Mouse (Mus musculus) fibroblast of lung, adult 2 months (primary cell): ENCODE measurements around the gene Zcchc14.

Experiments used
- DNase-seq: peaks from one replicate; pipeline ENCODE4 v3.0.0-alpha.2; 2011; ENCODE audit warnings: low read depth

Gene Zcchc14

DNA sequence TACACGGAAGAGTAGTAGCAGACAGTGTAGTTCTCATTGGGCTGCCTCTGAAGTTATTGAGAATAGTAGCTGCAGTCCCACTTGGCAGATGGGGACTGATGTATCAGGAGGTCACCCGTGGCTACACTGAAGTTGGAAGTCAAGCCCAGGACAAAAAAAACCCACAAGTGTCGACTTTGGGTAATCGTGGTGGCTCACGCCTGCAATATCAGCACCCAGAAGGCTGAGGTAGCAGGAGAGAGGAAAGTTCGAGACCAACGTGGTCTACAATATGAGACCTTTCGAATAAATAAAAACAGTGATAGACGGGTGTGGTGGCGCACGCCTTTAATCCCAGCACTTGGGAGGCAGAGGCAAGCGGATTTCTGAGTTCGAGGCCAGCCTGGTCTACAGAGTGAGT is 68.0 kb downstream of the Zcchc14 start:
- DNase-seq: no peak

DNA sequence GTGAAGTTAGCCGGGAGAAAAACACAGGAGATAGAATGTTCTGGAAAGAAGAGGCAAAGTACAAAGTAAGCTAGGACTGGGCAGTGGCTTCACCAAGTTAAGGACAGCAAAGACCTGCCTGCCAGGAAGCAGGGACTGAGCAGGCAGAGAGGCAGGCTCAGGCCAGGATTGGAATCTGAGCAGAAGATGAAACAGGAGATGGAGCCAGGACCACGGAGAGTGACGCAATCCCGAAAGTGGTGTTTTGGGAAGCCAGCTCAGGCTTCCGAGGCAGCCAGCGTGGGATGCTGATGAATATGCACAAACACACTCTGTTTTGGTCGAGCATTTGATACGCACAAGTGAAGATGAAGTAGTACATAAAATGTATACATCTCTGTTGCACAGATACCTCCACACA is 69.0 kb downstream of the Zcchc14 start:
- peak; percentile 63 for DNase-seq

DNA sequence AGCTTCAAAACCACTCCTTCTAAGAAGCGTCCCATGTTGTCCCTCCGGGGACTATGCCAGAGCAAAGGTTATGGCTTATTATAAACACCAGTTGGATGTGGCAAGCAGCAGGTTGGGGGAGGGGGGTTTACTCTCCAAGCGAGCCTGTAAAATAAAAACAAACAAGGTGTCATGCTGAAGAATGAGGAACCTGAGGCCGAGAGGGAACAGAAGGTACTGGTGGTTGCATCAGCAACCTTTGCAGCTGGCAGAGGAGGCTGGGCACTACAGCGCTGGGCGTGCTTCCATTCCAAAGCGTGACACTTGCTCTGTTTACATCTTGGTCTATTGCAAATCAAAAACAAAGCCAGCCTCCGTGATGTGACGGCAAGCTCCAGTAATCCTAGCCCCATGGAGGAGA is 72.2 kb downstream of the Zcchc14 start:
- no peak for DNase-seq

DNA sequence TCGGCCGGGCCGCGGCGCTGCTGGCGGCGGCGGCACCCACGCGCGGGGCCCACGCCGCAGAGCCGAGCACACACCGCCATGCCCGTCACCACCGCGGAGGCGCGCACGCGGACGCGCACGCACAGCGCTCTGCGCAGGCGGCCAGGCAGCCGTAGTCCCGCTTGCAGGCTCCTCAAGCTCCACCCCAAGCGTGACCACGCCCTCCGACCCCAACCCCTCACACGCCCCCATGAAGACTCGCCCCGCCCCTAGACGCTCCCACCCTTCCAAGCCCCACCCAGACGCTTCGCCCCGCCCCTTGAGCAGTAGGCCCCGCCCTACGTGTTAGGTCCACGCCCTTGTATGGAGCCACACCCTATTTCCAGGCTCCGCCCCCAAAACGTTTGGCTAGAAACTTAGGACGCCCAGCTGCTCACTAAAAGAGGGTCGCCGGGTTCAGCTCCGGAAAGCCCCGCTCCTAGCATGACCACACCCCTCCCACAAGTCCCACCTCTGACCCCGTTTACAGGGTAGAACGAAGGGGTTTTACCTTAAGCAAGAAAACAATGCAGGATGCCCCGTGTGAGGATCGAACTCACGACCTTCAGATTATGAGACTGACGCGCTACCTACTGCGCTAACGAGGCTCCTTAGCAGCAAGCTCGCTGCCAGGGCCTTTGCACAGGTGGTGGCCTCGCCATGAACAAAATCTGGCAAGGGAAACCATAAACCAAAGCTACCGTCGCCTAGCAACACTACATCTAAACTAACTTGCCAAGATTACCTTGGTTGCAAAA is 73.8 kb downstream of the Zcchc14 start, which contains the start of gene Fbxo31:
Gene Fbxo31, minus strand, starts transcription at position 131 of the 776 bp plus-strand sequence.
- peak; percentile 77 for DNase-seq

DNA sequence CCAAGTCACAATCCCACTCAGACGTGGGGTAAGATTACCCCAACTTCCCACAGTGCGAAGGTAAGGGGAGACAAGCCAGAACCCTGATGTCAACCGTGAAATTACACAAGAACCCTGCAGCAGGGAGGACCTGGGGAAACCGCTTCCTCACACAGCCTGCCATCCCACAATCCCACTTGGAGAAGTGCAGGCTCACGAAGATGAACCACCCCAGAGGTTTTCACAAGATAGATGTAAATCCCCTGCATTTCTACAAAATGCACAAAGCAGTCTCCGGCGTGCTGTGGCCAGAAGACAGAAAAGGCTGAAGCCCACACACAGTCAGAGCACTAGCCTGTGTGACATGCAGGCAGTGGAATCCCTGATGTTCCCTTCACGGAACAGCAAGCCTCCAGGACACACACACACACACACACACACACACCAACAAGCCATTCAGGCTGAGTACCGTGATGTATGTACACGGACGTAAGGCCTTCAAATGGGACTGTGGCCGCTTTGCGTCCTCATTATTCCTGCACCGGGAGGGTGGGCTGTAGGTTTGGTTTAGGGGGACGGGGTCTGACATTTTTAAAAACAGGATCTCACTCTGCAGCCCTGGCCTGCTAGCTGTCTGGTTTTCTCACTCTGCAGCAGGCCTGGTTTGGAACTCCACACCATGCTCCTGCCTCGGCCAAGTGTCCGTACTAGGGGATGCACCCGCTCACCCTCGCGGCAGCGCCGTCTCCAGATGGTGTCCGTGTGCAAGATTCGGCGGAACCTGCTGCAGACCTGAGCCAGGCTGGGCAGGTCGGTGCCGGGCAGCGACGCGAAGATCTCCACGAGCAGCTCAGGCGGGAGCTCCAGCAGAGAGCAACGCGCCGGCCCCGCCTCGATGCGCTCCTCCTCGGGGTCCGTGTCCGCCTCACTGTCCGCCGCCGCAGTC is 74.7 kb downstream of the Zcchc14 start:
- no peak for DNase-seq

DNA sequence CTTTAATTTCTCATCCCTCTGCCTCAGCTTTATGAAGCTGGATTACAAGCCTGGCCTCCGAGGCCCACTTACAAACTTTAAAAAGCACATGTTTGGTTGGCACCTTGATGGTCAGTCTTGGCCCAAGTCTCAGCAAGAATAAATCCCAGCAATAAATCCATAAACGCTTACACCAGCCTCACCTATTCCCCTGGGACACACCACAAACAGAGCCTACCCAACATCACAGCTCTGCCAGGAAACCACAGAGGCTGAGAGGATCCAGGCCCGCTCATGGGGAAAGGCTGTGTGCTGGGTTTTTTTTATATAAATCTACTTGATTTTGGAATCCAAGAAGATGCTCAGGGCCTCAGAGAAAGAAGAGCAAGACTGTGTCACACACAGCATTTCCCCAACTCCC is 77.0 kb downstream of the Zcchc14 start:
- DNase-seq: no peak

DNA sequence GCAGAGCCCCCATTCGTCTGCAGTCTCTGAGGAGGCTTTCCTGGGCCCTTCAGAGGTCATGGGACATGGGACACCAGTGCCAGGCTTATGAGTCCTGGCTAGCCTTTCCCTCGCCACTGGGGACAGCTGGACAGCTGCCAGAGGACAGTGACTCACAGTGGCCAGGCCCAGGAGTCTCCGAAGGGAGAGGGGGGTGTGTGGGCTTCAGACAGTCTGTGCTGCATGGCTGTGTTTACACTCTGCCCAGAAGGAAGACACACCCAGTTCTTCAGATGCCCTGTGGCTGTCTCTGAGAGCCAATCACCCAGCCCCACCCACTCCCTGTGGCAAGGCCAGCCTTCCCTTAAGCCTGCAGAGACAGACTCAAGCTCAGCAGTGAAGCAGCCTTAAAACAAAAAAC is 79.4 kb downstream of the Zcchc14 start:
- peak; percentile 77 for DNase-seq

DNA sequence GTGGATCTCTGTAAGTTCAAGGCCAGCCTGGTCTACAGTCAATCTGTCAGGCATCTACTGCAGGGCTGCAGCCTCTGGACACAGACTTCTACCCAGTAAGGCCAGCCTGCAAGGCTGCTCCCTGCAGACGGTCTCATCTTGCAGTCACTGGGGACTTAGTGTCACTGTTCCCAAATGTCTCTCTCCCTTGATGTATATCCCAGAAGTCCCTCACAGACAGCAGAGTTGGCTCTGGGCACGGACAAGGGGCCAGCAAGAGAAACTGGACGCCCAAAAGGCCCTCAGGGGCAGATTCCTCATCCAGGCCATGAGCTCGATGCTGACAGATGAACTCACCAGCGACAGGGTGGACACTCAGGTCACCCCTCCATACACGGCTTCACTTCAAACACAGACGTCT is 80.6 kb downstream of the Zcchc14 start:
- no peak for DNase-seq

DNA sequence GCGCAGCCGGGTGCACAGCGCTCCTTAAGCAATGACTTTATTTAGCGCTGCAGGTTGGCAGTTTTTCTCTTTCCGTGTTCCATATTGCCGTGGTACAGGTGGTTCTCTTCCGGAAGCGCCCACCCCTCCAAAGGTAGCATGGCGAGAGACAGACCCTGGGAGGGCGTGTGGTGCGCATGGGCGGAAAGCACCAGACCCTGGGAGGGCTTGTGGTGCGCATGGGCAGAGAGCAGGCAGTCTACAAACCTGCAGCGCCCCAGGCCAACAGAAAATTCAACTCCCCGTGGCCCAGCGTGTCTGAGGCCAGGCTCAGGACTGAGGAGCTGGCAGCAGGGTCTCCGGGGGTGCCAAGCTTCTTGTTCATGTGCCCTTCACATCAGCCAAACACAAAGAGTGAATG is 81.9 kb downstream of the Zcchc14 start:
- DNase-seq: no peak

DNA sequence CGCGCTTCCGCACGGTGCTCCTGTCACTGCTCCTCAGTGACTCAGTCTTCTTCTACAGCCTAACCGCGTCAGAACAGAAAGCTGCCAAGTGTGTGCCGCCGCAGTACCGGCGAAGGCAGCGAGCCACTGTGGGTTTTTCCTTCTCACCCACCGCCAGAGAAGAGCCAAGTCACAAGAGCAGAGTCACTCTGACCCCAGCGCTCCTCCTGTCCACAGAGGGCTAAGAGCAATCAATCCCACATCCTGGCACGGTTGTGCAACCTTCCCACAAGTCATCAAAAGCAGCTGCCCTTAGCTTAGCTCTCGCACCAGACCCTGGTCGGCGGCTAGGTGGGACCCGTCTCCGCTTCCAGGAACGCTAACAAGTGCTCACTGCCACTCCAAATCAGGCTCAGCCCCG is 82.4 kb downstream of the Zcchc14 start:
- no peak for DNase-seq

DNA sequence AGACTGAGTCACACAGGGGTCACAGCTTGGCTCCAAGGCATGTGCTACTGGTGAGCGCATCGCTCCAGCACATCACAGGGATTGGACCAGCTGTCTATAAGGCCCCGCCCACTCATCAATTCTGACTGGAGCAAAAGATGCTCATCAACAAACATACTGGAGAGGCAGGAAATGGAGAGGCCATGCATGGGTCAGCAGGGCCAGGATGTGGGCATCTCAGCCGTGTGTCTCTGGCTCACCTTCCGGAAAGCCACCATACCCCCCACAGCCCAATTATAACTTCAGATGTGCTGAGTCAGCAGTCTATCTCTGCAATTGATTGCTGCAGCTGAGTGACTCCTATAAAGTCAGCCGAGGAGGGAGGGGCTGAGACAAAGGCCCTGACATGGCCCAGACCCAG is 84.4 kb downstream of the Zcchc14 start:
- no peak for DNase-seq

DNA sequence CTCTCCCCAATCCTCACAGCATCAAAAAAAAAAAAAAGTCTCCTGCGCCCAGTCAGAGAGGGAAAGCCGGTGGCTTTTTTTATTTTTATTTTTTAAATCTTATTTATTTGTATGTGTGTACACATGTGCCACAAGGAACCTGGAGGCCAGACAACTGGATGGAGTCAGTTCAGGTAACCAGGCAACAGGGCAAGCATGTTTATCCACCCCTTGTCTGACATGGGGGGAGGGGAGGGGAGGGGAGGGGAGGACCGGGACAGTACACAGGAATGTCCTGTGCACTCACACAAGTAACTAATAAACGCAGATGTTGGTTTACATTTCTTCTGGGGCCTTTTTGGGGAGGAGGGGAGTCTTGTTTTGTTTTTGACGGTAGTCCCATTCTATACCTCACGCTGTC is 89.0 kb downstream of the Zcchc14 start:
- DNase-seq: no peak

DNA sequence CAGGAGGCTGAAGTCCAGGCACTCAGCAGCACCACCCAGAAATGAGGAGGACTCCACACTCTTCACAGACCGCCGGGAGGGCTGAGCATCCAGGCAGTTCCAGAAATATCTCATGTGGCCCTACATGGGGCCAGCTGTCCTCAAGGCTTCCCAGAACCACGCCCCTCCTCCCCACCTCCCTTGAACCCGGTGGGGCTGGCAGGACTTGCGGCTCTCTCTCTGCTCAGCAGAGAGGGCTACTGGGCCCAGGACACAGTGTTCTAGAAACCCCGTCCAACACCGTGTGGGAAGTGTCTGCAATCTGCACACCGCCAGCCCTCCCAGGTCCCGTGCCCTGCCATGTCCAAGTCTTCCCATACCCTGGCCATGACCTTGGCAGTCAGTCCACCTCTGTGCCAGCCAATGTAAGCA is 89.8 kb downstream of the Zcchc14 start:
- DNase-seq: no peak

DNA sequence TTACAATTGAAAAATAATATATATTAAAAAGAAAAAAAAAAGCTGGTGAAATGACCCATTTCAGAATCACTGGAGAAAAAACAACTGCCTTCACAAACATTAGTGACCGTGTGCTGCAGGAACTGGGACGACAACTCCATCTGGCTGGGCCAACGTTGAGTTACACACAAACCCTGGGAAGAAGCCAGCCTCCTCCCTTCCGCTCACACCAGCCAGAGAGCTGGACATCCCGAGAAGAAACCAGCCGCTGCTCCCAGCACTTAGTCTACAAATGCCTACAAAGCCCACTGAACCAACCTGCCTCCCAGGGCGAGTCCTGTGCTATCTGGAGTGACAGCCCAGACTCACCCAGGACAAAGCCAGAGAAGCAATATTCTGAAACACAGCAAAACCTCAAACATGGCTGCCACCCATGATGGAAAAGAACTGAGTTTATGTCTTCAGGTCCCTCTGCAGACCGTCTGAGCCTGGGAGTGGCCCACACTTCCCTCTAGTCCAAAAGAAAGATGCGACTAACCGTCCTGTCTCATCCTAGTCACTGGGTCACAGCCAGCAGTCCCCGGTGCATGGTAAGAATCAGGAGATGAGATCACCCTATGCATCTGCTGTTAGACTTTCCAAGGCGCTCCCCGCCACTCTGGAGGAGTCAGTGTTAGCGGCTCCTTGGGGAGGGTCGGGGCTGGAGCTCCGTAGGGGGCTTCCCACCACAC is 90.9 kb downstream of the Zcchc14 start:
- DNase-seq: no peak

DNA sequence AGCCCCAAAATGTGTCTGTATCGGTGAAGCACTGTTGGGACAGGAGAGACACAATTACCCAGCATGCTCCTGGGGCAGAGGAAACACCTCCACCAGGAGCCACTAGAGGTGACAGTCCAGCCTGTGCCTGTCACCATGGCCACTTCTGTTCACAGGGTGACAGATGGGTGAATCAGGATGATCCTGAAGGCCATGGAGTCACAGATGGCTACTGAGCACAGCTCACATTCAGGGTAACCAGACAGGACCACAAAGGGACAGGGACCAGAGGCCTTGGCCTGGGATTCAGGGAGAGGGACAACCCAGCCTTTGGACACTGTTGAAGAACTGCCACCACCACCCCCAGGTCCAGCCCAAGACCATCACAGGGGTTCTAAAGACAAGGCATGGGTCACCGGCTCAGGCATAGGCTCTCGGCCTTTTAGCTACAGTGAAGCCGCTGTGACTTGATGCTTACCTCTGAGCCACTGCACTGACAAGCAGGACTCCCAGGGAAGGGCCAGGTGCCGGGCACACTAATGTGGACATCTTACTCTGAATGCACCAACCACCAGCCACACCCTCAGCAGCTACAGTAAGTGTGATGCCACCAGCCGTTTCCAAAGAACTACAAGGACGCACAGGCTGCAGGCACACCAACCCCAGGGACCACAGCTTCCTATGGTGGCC is 92.1 kb downstream of the Zcchc14 start:
- DNase-seq: no peak

DNA sequence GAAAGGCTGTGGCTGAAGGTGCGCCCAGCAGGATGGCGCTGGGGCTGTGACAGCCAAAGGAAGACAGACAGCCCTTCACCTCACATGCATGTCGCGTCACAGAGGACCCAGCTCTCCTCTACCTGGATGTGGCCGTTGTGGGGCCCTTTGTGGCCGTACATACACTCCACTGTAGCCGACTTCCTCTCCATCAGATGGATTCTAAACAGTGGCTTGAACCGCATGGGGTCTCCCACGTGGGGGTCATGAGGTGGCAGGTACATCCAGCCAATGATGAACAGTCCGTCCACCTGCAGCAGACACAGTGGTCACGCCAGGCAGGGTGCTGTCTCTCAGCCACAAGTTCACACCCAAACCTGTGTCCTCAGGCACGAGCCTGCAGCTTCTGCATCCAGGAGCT is 92.9 kb downstream of the Zcchc14 start:
- DNase-seq: no peak

DNA sequence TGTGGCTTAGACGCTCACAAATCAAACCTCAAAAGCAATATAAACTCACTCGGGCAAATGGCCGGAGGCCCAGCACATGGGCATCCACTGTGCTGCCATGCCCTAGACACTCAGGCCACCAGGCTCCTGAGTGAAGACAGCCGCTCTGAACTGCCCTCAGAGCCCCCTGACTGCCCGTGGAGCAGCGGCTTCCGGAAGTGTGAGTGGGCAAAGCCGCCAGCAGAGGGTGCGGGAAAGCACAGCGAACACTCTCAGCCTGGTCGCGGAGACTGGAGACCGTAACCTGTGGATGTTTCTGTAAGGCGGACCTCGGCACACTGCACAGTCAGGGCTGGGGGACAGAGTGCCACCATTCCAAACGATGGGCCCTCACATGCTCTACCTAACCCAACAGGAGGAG is 94.2 kb downstream of the Zcchc14 start:
- DNase-seq: no peak

DNA sequence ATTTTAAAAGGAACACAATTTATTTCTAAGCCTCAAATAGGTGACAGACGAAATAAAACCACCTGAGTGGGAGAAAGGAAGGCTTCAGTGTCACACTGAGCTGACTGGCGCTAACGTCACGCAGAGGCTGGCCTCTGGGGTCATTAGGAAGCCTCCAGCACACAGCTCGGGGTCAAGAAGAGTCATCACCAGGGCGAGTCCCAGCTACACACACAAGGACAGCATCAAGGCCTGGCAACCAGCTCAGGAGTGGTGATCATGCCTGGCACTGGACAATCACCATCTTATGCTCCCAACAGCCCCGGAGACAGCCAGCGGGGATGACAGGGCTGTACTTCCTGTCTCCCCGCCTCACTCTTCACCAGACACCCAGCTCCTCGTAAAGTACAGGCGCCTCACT is 95.0 kb downstream of the Zcchc14 start:
- no peak for DNase-seq

DNA sequence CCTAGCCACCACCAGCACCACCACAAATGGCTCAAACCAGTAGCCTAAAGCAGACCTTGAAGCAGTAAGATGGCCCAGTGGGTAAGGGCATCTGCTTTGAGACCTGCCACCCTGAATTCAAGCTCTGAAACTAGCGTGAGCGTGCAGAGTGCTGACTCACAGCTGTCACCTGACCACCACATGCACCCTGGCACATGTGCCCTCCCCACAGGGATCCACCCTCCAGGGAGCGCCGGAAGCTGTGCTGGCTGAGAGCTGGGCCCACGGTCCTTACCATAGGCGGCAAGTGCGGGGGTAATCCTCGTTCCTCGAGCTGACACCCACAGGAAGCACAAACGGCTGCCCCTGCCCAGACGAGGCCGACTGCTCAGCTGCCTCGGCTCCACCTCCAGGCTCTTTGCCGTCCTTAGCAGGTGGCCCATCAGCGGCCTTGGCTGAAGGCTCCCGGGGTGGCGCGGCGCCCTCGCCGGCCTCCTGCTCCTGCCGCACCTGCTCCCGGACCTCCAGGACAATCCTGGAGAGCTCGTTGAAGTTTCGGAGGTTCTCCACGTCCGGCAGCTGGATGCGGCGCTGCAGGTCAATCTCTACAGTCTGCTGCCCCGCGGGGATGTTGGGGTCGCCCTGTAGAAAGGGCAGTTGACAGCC is 98.7 kb downstream of the Zcchc14 start:
- no peak for DNase-seq

DNA sequence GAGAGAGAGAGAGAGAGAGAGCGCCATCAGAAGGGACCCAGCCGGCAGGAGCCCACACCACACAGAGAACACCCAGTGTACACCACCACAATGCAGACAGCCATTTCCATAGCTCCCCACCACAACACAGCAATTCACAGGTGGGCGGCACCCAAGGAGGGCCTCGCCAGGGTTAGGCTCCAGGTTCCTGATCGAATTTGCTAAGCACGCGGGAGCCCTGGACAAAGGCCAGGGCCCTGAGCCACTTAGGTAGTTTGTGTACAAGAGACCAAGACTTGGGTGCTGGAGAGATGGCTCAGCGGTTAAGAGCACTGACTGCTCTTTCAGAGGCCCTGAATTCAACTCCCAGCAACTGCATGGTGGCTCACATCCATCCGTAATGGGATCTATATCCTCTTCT is 100.2 kb downstream of the Zcchc14 start:
- no peak for DNase-seq
